Mouse (Mus musculus) myocyte (in vitro differentiated cells): ENCODE results near the gene Rrnad1.
"Not testable (repeated sequence)": the region's sequence is repeated elsewhere in the genome, so short reads cannot be mapped to it uniquely, and the experiment has no call there.

Experiments used
- CEBPB ChIP-seq: IDR thresholded peaks from 2 replicates; pipeline ENCODE4 v1.6.1; 2011; ENCODE audit warnings: mild to moderate bottlenecking, moderate library complexity; ENCODE audit not compliant: poor library complexity, insufficient read depth, severe bottlenecking
- E2F4 ChIP-seq: IDR thresholded peaks from one replicate; pipeline ENCODE4 v1.6.1; 2011; ENCODE audit warnings: mild to moderate bottlenecking, control low read depth, moderate library complexity; ENCODE audit not compliant: insufficient read depth
- MAX ChIP-seq: IDR thresholded peaks from one replicate; pipeline ENCODE4 v1.6.1; 2011; ENCODE audit warnings: low read depth, mild to moderate bottlenecking, control low read depth
- MYOD1 ChIP-seq, 3 experiments: IDR thresholded peaks; one replicate each; pipeline ENCODE4 v1.6.1; 2011; ENCODE audit warnings: control low read depth in 2 of 3, low read depth in 2 of 3, mild to moderate bottlenecking in 2 of 3, moderate library complexity in 1 of 3; ENCODE audit not compliant: insufficient read length in 2 of 3, control insufficient read depth in 1 of 3
- MYOG ChIP-seq, 3 experiments: IDR thresholded peaks; one replicate each; pipeline ENCODE4 v1.6.1; 2011; ENCODE audit warnings: control low read depth in 2 of 3, low read depth in 2 of 3, mild to moderate bottlenecking in 2 of 3; ENCODE audit not compliant: insufficient read length in 2 of 3, control insufficient read depth in 1 of 3, insufficient read depth in 1 of 3
- POLR2A ChIP-seq: IDR thresholded peaks from one replicate; pipeline ENCODE4 v1.6.1; 2011; ENCODE audit warnings: low read depth, mild to moderate bottlenecking, control low read depth, moderate library complexity; ENCODE audit not compliant: insufficient read length
- POLR2AphosphoS2 ChIP-seq: IDR thresholded peaks from one replicate; pipeline ENCODE4 v1.6.1; 2011; ENCODE audit warnings: low read depth, control low read depth; ENCODE audit not compliant: insufficient read length
- SRF ChIP-seq: IDR thresholded peaks from one replicate; pipeline ENCODE4 v1.6.1; 2011; ENCODE audit warnings: low read depth; ENCODE audit not compliant: control insufficient read depth, insufficient read length
- TCF12 ChIP-seq: IDR thresholded peaks from one replicate; pipeline ENCODE4 v1.6.1; 2011; ENCODE audit warnings: mild to moderate bottlenecking, control low read depth; ENCODE audit not compliant: poor library complexity, insufficient read depth, severe bottlenecking
- USF1 ChIP-seq: IDR thresholded peaks from one replicate; pipeline ENCODE4 v1.6.1; 2011; ENCODE audit warnings: low read depth, mild to moderate bottlenecking, control low read depth, moderate library complexity

DNA sequence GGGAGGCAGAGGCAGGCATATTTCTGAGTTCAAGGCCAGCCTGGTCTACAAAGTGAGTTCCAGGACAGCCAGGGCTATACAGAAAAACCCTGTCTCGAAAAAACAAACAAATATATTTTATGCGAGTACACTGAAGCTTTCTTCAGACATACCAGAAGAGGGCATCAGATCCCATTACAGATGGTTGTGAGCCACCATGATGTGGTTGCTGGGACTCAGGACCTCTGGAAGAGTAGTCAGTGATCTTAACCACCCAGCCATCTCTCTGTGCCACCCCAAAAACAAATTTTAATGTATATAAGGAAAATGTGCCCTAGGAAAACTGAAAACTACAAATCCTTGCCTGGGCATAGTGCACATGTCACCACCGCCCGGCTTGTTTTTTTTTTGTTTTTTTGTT is 43.1 kb downstream of the Rrnad1 start:
- TF ChIP-seq POLR2A; MAX; MYOG (IDR thresholded peaks at IDR 0.05; ENCODE audit: control insufficient read depth in 1 of 3, insufficient read depth in 1 of 3, insufficient read length in 2 of 3, low read depth in 2 of 3); POLR2AphosphoS2; CEBPB; MYOD1 (IDR thresholded peaks at IDR 0.05; ENCODE audit: control insufficient read depth in 1 of 3, insufficient read length in 2 of 3, low read depth in 2 of 3); USF1; E2F4; SRF; TCF12: not testable (repeated sequence)
